ENCODE assay signal across 19 mouse cellular contexts in the genomic region with DNA sequence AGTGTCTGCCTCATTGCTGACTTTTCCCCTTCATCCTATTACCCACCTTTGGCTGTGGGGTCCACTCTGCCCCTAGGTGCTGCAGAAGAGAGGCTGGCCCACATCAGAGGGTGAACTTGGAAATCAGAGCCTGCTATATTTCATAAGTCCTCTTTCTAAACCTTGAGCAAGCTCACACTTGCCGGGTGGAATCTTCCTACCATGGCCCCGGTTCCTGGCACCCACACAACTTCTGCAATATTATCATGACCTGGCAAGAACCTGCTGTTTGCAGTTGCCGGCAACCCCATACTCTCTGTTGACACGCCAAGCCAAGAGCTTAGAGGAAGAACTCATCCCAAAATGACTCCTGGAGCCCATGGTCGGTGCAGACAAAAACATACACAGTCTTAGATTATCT. TPM values are rescaled to one million over a fixed set of nuclear protein-coding genes. Genes with fewer than 3 reads are reported as not detected.
DNase-seq lines count a peak whose midpoint lies in the region; ATAC-seq lines count a peak whose summit lies in the region.
"Had no signal": no experiment of that assay in that cellular context is flagged by ENCODE, and none has a peak within 500 bp of the region (broad histone marks: within the 10 kb centered on the region; RNA-seq: fewer than 3 reads in every experiment).

No protein-coding gene starts in this region.

- peaks cover 8% of the 10 kb centered on the region; the same call in 1 of the 2 replicates for H3K4me1 ChIP-seq in stomach, embryonic 16.5 days (ENCODE audit: control insufficient read depth, insufficient read depth, low read length)

- no peaks in the 10 kb centered on the region for H3K27me3 ChIP-seq in stomach, embryonic 16.5 days (ENCODE audit: control insufficient read depth, insufficient read depth, low read length)
- H3K27me3 ChIP-seq: forebrain, embryonic 13.5 days; hindbrain, embryonic 15.5 days had no signal

- no peaks in the 10 kb centered on the region for H3K9me3 ChIP-seq in stomach, embryonic 16.5 days (replicated peaks; ENCODE audit: control insufficient read depth, low read length)
- H3K9me3 ChIP-seq: forebrain, embryonic 13.5 days; heart, embryonic 13.5 days; hindbrain, embryonic 15.5 days; limb, embryonic 10.5 days; midbrain, embryonic 10.5 days had no signal

- no peaks in the 10 kb centered on the region for H3K36me3 ChIP-seq in stomach, embryonic 16.5 days (ENCODE audit: control insufficient read depth, insufficient read depth, low read length)
- H3K36me3 ChIP-seq: heart, embryonic 13.5 days; hindbrain, embryonic 15.5 days; limb, embryonic 10.5 days; midbrain, embryonic 10.5 days had no signal

- ATAC-seq in stomach, embryonic 16.5 days (ENCODE audit: insufficient read depth, low FRiP score): no peak
- ATAC-seq: activated CD4-positive, CD25-positive, alpha-beta regulatory T cell, adult 4 months; forebrain, embryonic 13.5 days had no signal

- no peak overlapping the region for H3K9ac ChIP-seq in stomach, embryonic 16.5 days (ENCODE audit: low read length)
- H3K9ac ChIP-seq: forebrain, embryonic 13.5 days; heart, embryonic 13.5 days; hindbrain, embryonic 15.5 days; liver, embryonic 14.5 days had no signal

- H3K27ac ChIP-seq in stomach, embryonic 16.5 days (ENCODE audit: low read length): peak overlapping the region; percentile 4; the same call in 1 of the 2 replicates
- H3K27ac ChIP-seq: forebrain, embryonic 13.5 days; heart, embryonic 13.5 days; hindbrain, embryonic 15.5 days; limb, embryonic 10.5 days; liver, embryonic 14.5 days; midbrain, embryonic 10.5 days had no signal

- H3K4me3 ChIP-seq in stomach, embryonic 16.5 days (replicated peaks; ENCODE audit: low read length): no peak overlapping the region
- H3K4me3 ChIP-seq: forebrain, embryonic 13.5 days; heart, embryonic 13.5 days; hindbrain, embryonic 15.5 days; limb, embryonic 10.5 days; midbrain, embryonic 10.5 days had no signal

- DNase-seq in adrenal gland, adult 2 months: peak; percentile 44
- DNase-seq in adrenal gland, postnatal 25 days: no peak
- DNase-seq in ovary, adult 18-20 months (ENCODE audit: low spot score): peak; percentile 6
- DNase-seq in ovary, postnatal 10 days (ENCODE audit: low spot score): no peak
- DNase-seq in gastrocnemius, adult 8-10 months (ENCODE audit: low spot score in 2 of 2): peak; percentile 56 to 75
- DNase-seq in kidney, postnatal 10 days: no peak
- DNase-seq in spleen, postnatal 36 days (ENCODE audit: low spot score in 2 of 2): no peak
- DNase-seq: cerebellum, adult 9-10 months; kidney, adult 18-20 months; right cerebral cortex, adult 18-20 months; thymus, postnatal 36 days had no signal

- no peak overlapping the region for H3K4me2 ChIP-seq in stomach, embryonic 16.5 days (ENCODE audit: low read depth, low read length)
- H3K4me2 ChIP-seq: forebrain, embryonic 13.5 days; heart, embryonic 13.5 days; hindbrain, embryonic 15.5 days had no signal

- WGBS in stomach, embryonic 16.5 days: 72% methylated on average over 5 of the region's 5 CpGs

RNA-seq across cellular contexts. Expression of a gene that starts 49.6 kb away (rescaled TPM):
- total RNA-seq in adrenal gland, adult 2 months (2021): 1 to 10 TPM; 4.2 to 4.6 TPM
- polyA plus RNA-seq in adrenal gland, adult 2 months (2012; rRNA removed): 9.8 and 12.6 TPM in 2 replicates
- total RNA-seq in adrenal gland, postnatal 25 days (2021): 5.9 and 6.7 TPM in 2 replicates
- total RNA-seq in gastrocnemius, adult 8-10 months (2022): 1 to 10 TPM; 1.4 to 4.0 (median 2.1) TPM
- 13.0 and 13.6 TPM in 2 replicates for polyA plus RNA-seq in stomach, embryonic 16.5 days (2015; fragmentation: Nextera tagmentation; extraction: Ambion mirVana)

Comparison
In these comparisons a context has a peak if more than half of its experiments do, and no peak if none do; other contexts are left out.
1. DNase-seq: peak in adrenal gland, adult 2 months (single experiment), ovary, adult 18-20 months (single experiment) and gastrocnemius, adult 8-10 months (2 of 2); none in adrenal gland, postnatal 25 days (single experiment), ovary, postnatal 10 days (single experiment), kidney, postnatal 10 days (single experiment) and spleen, postnatal 36 days (0 of 2).